Mouse (Mus musculus): ENCODE data around the gene Ear10.
"Not testable (repeated sequence)": the region's sequence is repeated elsewhere in the genome, so short reads cannot be mapped to it uniquely, and the experiment has no call there.

- TF ChIP-seq CTCF (conservative IDR thresholded peaks at IDR 0.05; ENCODE audit: low read length); POU5F1 (IDR thresholded peaks at IDR 0.05; ENCODE audit: borderline replicate concordance, low read length); NANOG (IDR thresholded peaks at IDR 0.05; ENCODE audit: borderline replicate concordance, low read length): not testable (repeated sequence)
Measured at GRCm38 (mm10) chr14:43874862-43875261, 48.5 kb downstream of the Ear10 start.
